Mouse (Mus musculus) erythroblast, embryonic 14.5 days (primary cell): ENCODE measurements around the gene Gabrb1.

Source experiments
- GATA1 ChIP-seq: IDR thresholded peaks from 2 replicates; pipeline ENCODE4 v1.6.1; 2012; ENCODE audit warnings: low read length, inconsistent platforms, mixed read lengths
- TAL1 ChIP-seq: IDR thresholded peaks from 3 replicates; pipeline ENCODE4 v1.6.1; 2012; ENCODE audit warnings: low read length, inconsistent platforms, mixed read lengths

GRCm38 (mm10) chr5:71965529-71965928 lies 307.6 kb downstream of the Gabrb1 start:
- TF ChIP-seq TAL1 (no peak), GATA1 (no peak)
